ENCODE assay signal across 19 mouse cellular contexts in the genomic region with DNA sequence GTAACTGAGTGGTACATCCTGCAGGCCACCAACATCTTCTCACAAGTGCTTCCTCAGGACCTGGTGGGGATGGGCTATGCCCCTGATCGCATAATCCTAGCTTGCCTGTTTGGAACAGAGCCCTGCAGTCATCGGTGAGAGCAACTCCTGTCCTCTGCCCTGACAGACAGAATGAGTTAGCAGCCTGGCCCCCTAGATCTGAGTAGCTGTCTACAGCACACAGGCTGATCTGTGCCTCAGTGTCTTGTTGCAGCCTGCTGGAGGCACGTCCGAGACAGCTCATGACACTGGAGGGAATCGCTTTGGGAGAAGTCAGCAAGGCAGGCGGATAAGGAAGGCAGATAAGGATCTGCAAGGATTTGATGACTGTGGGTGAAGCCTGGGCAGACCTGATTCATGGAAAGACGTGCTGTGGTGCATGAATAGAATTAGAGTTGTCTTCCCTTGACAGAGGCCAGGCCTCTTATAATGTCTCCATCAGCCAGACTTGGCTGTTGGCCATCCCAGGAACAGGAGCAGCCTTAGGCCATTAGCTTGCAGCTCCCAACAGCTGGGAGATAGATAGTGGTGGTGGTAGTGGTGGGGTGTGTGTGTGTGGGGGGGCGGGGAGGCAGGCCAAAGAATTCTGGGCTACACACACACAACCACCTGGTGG. TPM values are rescaled to one million over a fixed set of nuclear protein-coding genes. Genes with fewer than 3 reads are reported as not detected.
DNase-seq lines count a peak whose midpoint lies in the region; ATAC-seq and TF ChIP-seq lines count a peak whose summit lies in the region.
"Had no signal": no experiment of that assay in that cellular context is flagged by ENCODE, and none has a peak within 500 bp of the region (broad histone marks: within the 10 kb centered on the region; RNA-seq: fewer than 3 reads in every experiment).

No protein-coding gene starts in this region.

- TF ChIP-seq EP300 in heart, adult 2 months (IDR thresholded peaks at IDR 0.05; ENCODE audit: insufficient read depth, low read depth, low read length), result no peak

- no peaks in the 10 kb centered on the region for H3K27me3 ChIP-seq in heart, embryonic 11.5 days (ENCODE audit: control insufficient read depth, insufficient read depth, low read length)
- peaks cover 2% of the 10 kb centered on the region for H3K27me3 ChIP-seq in heart, adult 2 months (ENCODE audit: control insufficient read depth, insufficient read depth, low read length)
- H3K27me3 ChIP-seq in intestine, embryonic 14.5 days (replicated peaks; ENCODE audit: control insufficient read depth, insufficient read depth, low read length), result no peaks in the 10 kb centered on the region
- 0 out of 2 replicates have a peak, but pooled peaks cover 3% of the 10 kb centered on the region for H3K27me3 ChIP-seq in intestine, postnatal 0 days (replicated peaks; ENCODE audit: control insufficient read depth, insufficient read depth, low read length)
- no peaks in the 10 kb centered on the region for H3K27me3 ChIP-seq in midbrain, embryonic 14.5 days (ENCODE audit: control insufficient read depth, insufficient read depth, low read length)
- 0 out of 2 replicates have a peak, but pooled peaks cover 3% of the 10 kb centered on the region for H3K27me3 ChIP-seq in midbrain, embryonic 13.5 days
- H3K27me3 ChIP-seq in stomach, embryonic 15.5 days (replicated peaks), result 0 out of 2 replicates have a peak, but pooled peaks cover 7% of the 10 kb centered on the region

- no peak overlapping the region for H3K9ac ChIP-seq in heart, embryonic 11.5 days (ENCODE audit: low read depth, low read length)
- H3K9ac ChIP-seq in heart, adult 2 months (ENCODE audit: low read depth, low read length), result no peak overlapping the region
- H3K9ac ChIP-seq in intestine, embryonic 14.5 days (ENCODE audit: low read length), result no peak overlapping the region
- no peak overlapping the region for H3K9ac ChIP-seq in intestine, postnatal 0 days (ENCODE audit: low read depth, low read length)
- no peak overlapping the region for H3K9ac ChIP-seq in midbrain, embryonic 14.5 days (replicated peaks; ENCODE audit: low read length)
- no peak overlapping the region for H3K9ac ChIP-seq in midbrain, embryonic 13.5 days (replicated peaks)
- no peak overlapping the region for H3K9ac ChIP-seq in stomach, embryonic 15.5 days
- H3K9ac ChIP-seq: kidney, embryonic 15.5 days had no signal

- H3K79me2 ChIP-seq in heart, adult 2 months (replicated peaks; ENCODE audit: control insufficient read depth, insufficient read depth, low read length), result no peaks in the 10 kb centered on the region

- H3K27ac ChIP-seq in heart, embryonic 11.5 days (ENCODE audit: low read depth, low read length), result 0 out of 2 replicates have a peak overlapping the region, but pooled peaks have one; percentile 12
- H3K27ac ChIP-seq in heart, adult 2 months, result no peak overlapping the region
- H3K27ac ChIP-seq in intestine, embryonic 14.5 days (ENCODE audit: low read depth), result peak overlapping the region; percentile 33; the same call in 1 of the 2 replicates
- H3K27ac ChIP-seq in intestine, postnatal 0 days (ENCODE audit: low read depth, low read length), result no peak overlapping the region
- H3K27ac ChIP-seq in midbrain, embryonic 14.5 days (replicated peaks; ENCODE audit: low read depth, low read length), result no peak overlapping the region
- no peak overlapping the region for H3K27ac ChIP-seq in midbrain, embryonic 13.5 days
- H3K27ac ChIP-seq in stomach, embryonic 15.5 days, result no peak overlapping the region
- H3K27ac ChIP-seq: kidney, embryonic 15.5 days had no signal

- peaks cover 10% of the 10 kb centered on the region for H3K4me1 ChIP-seq in heart, embryonic 11.5 days (ENCODE audit: control insufficient read depth, insufficient read depth, low read length)
- H3K4me1 ChIP-seq in heart, adult 2 months (ENCODE audit: control insufficient read depth, insufficient read depth, low read length), result no peaks in the 10 kb centered on the region
- peaks cover 9% of the 10 kb centered on the region; the same call in 1 of the 2 replicates for H3K4me1 ChIP-seq in intestine, embryonic 14.5 days (replicated peaks; ENCODE audit: control insufficient read depth, insufficient read depth, low read length)
- H3K4me1 ChIP-seq in intestine, postnatal 0 days (replicated peaks; ENCODE audit: control insufficient read depth, insufficient read depth, low read length), result no peaks in the 10 kb centered on the region
- H3K4me1 ChIP-seq in midbrain, embryonic 14.5 days (ENCODE audit: control insufficient read depth, insufficient read depth, low read length), result no peaks in the 10 kb centered on the region
- H3K4me1 ChIP-seq in midbrain, embryonic 13.5 days (replicated peaks), result peaks cover 4% of the 10 kb centered on the region; the same call in 1 of the 2 replicates
- H3K4me1 ChIP-seq in stomach, embryonic 15.5 days, result no peaks in the 10 kb centered on the region; the same call in 1 of the 2 replicates

- 0 out of 2 replicates have a peak overlapping the region, but pooled peaks have one; percentile 11 for H3K4me2 ChIP-seq in heart, embryonic 11.5 days
- no peak overlapping the region for H3K4me2 ChIP-seq in intestine, embryonic 14.5 days (ENCODE audit: low read length)
- no peak overlapping the region for H3K4me2 ChIP-seq in intestine, postnatal 0 days (replicated peaks; ENCODE audit: low read depth)
- no peak overlapping the region for H3K4me2 ChIP-seq in midbrain, embryonic 14.5 days (ENCODE audit: low read length)
- no peak overlapping the region for H3K4me2 ChIP-seq in midbrain, embryonic 13.5 days (replicated peaks)
- H3K4me2 ChIP-seq in stomach, embryonic 15.5 days, result no peak overlapping the region
- H3K4me2 ChIP-seq: kidney, embryonic 15.5 days had no signal

- no peak for DNase-seq in heart, adult 2 months
- DNase-seq in intestine, embryonic 14.5 days (ENCODE audit: low spot score), result peak; percentile 65
- peak; percentile 9 for DNase-seq in midbrain, embryonic 14.5 days
- no peak for DNase-seq in frontal cortex, adult 2 months (ENCODE audit: extremely low spot score in 1 of 2, low spot score in 1 of 2)
- DNase-seq: B cell, adult 2 months; cerebellum, adult 11-12 months; spleen, adult 18-20 months had no signal

- 37% methylated on average over 8 of the region's 8 CpGs for WGBS in heart, embryonic 11.5 days (ENCODE audit: insufficient replicate concordance)
- 41% methylated on average over 8 of the region's 8 CpGs for WGBS in heart, adult 2 months
- 40% methylated on average over 8 of the region's 8 CpGs for WGBS in intestine, embryonic 14.5 days
- WGBS in intestine, postnatal 0 days, result 50% methylated on average over 8 of the region's 8 CpGs
- 76% methylated on average over 8 of the region's 8 CpGs for WGBS in midbrain, embryonic 14.5 days
- WGBS in midbrain, embryonic 13.5 days, result 79% methylated on average over 8 of the region's 8 CpGs
- WGBS in stomach, embryonic 15.5 days, result 48% methylated on average over 8 of the region's 8 CpGs

- no peak for TF ChIP-seq POLR2A in heart, adult 2 months (IDR thresholded peaks at IDR 0.05; ENCODE audit: insufficient read depth, low read depth, low read length)

- TF ChIP-seq CTCF in heart, adult 2 months (IDR thresholded peaks at IDR 0.05), result no peak
- no peak for TF ChIP-seq CTCF in intestine, postnatal 0 days (IDR thresholded peaks at IDR 0.05; ENCODE audit: low read depth)

- no peaks in the 10 kb centered on the region for H3K9me3 ChIP-seq in heart, embryonic 11.5 days (replicated peaks; ENCODE audit: control insufficient read depth, low read length)
- no peaks in the 10 kb centered on the region for H3K9me3 ChIP-seq in intestine, embryonic 14.5 days (ENCODE audit: control insufficient read depth, low read length)
- no peaks in the 10 kb centered on the region for H3K9me3 ChIP-seq in intestine, postnatal 0 days (ENCODE audit: control insufficient read depth)
- no peaks in the 10 kb centered on the region for H3K9me3 ChIP-seq in midbrain, embryonic 14.5 days (ENCODE audit: control insufficient read depth, low read length)
- no peaks in the 10 kb centered on the region for H3K9me3 ChIP-seq in midbrain, embryonic 13.5 days
- H3K9me3 ChIP-seq in stomach, embryonic 15.5 days, result no peaks in the 10 kb centered on the region
- H3K9me3 ChIP-seq: kidney, embryonic 15.5 days; megakaryocyte, embryonic 14.5 days had no signal

- intact Hi-C loops in heart, adult 2 months (cut with DNase I), result no loop called here

- H3K4me3 ChIP-seq in heart, embryonic 11.5 days (ENCODE audit: low read depth, low read length), result no peak overlapping the region
- no peak overlapping the region for H3K4me3 ChIP-seq in heart, adult 2 months
- no peak overlapping the region for H3K4me3 ChIP-seq in intestine, embryonic 14.5 days (ENCODE audit: low read depth, low read length)
- no peak overlapping the region for H3K4me3 ChIP-seq in intestine, postnatal 0 days (ENCODE audit: low read depth, low read length)
- no peak overlapping the region for H3K4me3 ChIP-seq in midbrain, embryonic 14.5 days (replicated peaks; ENCODE audit: low read depth, low read length)
- no peak overlapping the region for H3K4me3 ChIP-seq in midbrain, embryonic 13.5 days (replicated peaks)
- H3K4me3 ChIP-seq in stomach, embryonic 15.5 days (replicated peaks), result no peak overlapping the region
- H3K4me3 ChIP-seq: kidney, embryonic 15.5 days; megakaryocyte, embryonic 14.5 days had no signal

- no peaks in the 10 kb centered on the region for H3K36me3 ChIP-seq in heart, embryonic 11.5 days (ENCODE audit: control insufficient read depth, insufficient read depth, low read length)
- H3K36me3 ChIP-seq in heart, adult 2 months (ENCODE audit: control insufficient read depth, insufficient read depth, low read length), result no peaks in the 10 kb centered on the region
- H3K36me3 ChIP-seq in intestine, embryonic 14.5 days (ENCODE audit: control insufficient read depth, insufficient read depth, low read length), result no peaks in the 10 kb centered on the region
- H3K36me3 ChIP-seq in intestine, postnatal 0 days (ENCODE audit: control insufficient read depth, insufficient read depth), result no peaks in the 10 kb centered on the region
- no peaks in the 10 kb centered on the region for H3K36me3 ChIP-seq in midbrain, embryonic 14.5 days (ENCODE audit: control insufficient read depth, insufficient read depth, low read length)
- H3K36me3 ChIP-seq in midbrain, embryonic 13.5 days, result no peaks in the 10 kb centered on the region
- no peaks in the 10 kb centered on the region for H3K36me3 ChIP-seq in stomach, embryonic 15.5 days
- H3K36me3 ChIP-seq: kidney, embryonic 15.5 days had no signal

- peak; percentile 31; the same call in 1 of the 2 replicates for ATAC-seq in heart, embryonic 11.5 days (replicated peaks; ENCODE audit: insufficient number of reproducible peaks, low FRiP score, low TSS enrichment)
- peak; percentile 88 for ATAC-seq in intestine, embryonic 14.5 days (replicated peaks; ENCODE audit: low FRiP score, low TSS enrichment, low read depth)
- no peak for ATAC-seq in intestine, postnatal 0 days
- ATAC-seq in midbrain, embryonic 14.5 days (ENCODE audit: low FRiP score, low TSS enrichment), result no peak
- no peak for ATAC-seq in midbrain, embryonic 13.5 days
- peak; percentile 53 for ATAC-seq in stomach, embryonic 15.5 days (ENCODE audit: insufficient read depth, low FRiP score, low read depth)
- ATAC-seq: forebrain, embryonic 14.5 days had no signal

RNA-seq across cellular contexts. Expression of a gene that starts 38.0 kb away (rescaled TPM):
- polyA plus RNA-seq in heart, embryonic 11.5 days (2014; fragmentation: Nextera tagmentation; extraction: Ambion mirVana), result not detected in 2 replicates
- total RNA-seq in heart, adult 2 months (2021), result not detected
- 0.47 TPM in 1 of 2 replicates, not detected in the other for polyA plus RNA-seq in heart, adult 2 months (2012; rRNA removed)
- polyA plus RNA-seq in intestine, embryonic 14.5 days (2014; fragmentation: Nextera tagmentation; extraction: Ambion mirVana), result 0.42 and 0.53 TPM in 2 replicates
- polyA plus RNA-seq in intestine, postnatal 0 days (2015; fragmentation: Nextera tagmentation; extraction: Ambion mirVana), result 0.27 and 0.52 TPM in 2 replicates
- 0.11 and 0.13 TPM in 2 replicates for polyA plus RNA-seq in midbrain, embryonic 14.5 days (2014; fragmentation: Nextera tagmentation; extraction: Ambion mirVana)
- polyA plus RNA-seq in midbrain, embryonic 13.5 days (2015; fragmentation: Nextera tagmentation; extraction: Ambion mirVana), result not detected in 2 replicates
- 0.41 and 0.55 TPM in 2 replicates for polyA plus RNA-seq in stomach, embryonic 15.5 days (2015; fragmentation: Nextera tagmentation; extraction: Ambion mirVana)
- 0.22 and 0.27 TPM in 2 replicates for polyA plus RNA-seq in frontal cortex, adult 2 months (2012; rRNA removed)
- total RNA-seq: common myeloid progenitor, adult 5-6 weeks; hematopoietic stem cell, adult 5-6 weeks; left cerebral cortex, postnatal 14 days; neutrophil, adult 5-6 weeks had no signal
- polyA plus RNA-seq: liver, embryonic 16.5 days had no signal

Comparison
In these comparisons a context has a peak if more than half of its experiments do, and no peak if none do; other contexts are left out.
1. ATAC-seq: peak in heart, embryonic 11.5 days (single experiment), intestine, embryonic 14.5 days (single experiment) and stomach, embryonic 15.5 days (single experiment); none in intestine, postnatal 0 days (single experiment), midbrain, embryonic 14.5 days (single experiment) and midbrain, embryonic 13.5 days (single experiment).
2. H3K27ac ChIP-seq: peak in heart, embryonic 11.5 days (single experiment) and intestine, embryonic 14.5 days (single experiment); none in heart, adult 2 months (single experiment), intestine, postnatal 0 days (single experiment), midbrain, embryonic 14.5 days (single experiment), midbrain, embryonic 13.5 days (single experiment) and stomach, embryonic 15.5 days (single experiment).
3. DNase-seq: peak in intestine, embryonic 14.5 days (single experiment) and midbrain, embryonic 14.5 days (single experiment); none in heart, adult 2 months (0 of 2) and frontal cortex, adult 2 months (0 of 2).